Mouse (Mus musculus) limb, embryonic 13.5 days (tissue): Measurements from ENCODE around the gene Cd48. TPM values are rescaled to one million over a fixed set of nuclear protein-coding genes. Genes with fewer than 3 reads are reported as not detected.

Experiments used
- ATAC-seq: fragments of 200-750 bp; cut with Nextera tagmentation; 2 replicates; pipeline ENCODE4 v1.8.0; 2017; ENCODE audit warnings: low read depth, moderate number of reproducible peaks, moderate TSS enrichment; ENCODE audit not compliant: low FRiP score
- H3K27ac ChIP-seq: fragments of 300-500 bp; sonication (generic); 2 replicates; pipeline ENCODE4 v1.5.1; 2015; ENCODE audit warnings: inconsistent platforms, mild to moderate bottlenecking, moderate library complexity
- H3K27me3 ChIP-seq: fragments of 300-500 bp; sonication (generic); 2 replicates; pipeline ENCODE4 v1.6.1; 2015; ENCODE audit warnings: mild to moderate bottlenecking, inconsistent platforms
- H3K36me3 ChIP-seq: fragments of 300-500 bp; sonication (generic); 2 replicates; pipeline ENCODE4 v1.6.1; 2015; ENCODE audit warnings: inconsistent platforms, mild to moderate bottlenecking, moderate library complexity
- H3K4me1 ChIP-seq: fragments of 300-500 bp; sonication (generic); 2 replicates; pipeline ENCODE4 v1.6.1; 2015; ENCODE audit warnings: inconsistent platforms
- H3K4me2 ChIP-seq: fragments of 300-500 bp; sonication (generic); replicated peaks from 2 replicates; pipeline ENCODE4 v1.6.1; 2015; ENCODE audit warnings: inconsistent platforms, mild to moderate bottlenecking, moderate library complexity
- H3K4me3 ChIP-seq: fragments of 300-500 bp; sonication (generic); 2 replicates; pipeline ENCODE4 v1.5.1; 2015; ENCODE audit warnings: moderate library complexity, mild to moderate bottlenecking, inconsistent platforms
- H3K9ac ChIP-seq: fragments of 300-500 bp; sonication (generic); 2 replicates; pipeline ENCODE4 v1.6.1; 2015; ENCODE audit warnings: mild to moderate bottlenecking, inconsistent platforms
- H3K9me3 ChIP-seq: fragments of 300-500 bp; sonication (generic); 2 replicates; pipeline ENCODE4 v1.6.1; 2016; ENCODE audit warnings: inconsistent platforms
- WGBS: fragments of 180-500 bp; shearing (Covaris S2); methylation state at CpG from one replicate; pipeline ENCODE4 v1.1.7; 2015; 5-methylcytosine and 5-hydroxymethylcytosine counted together
- polyA plus RNA-seq: library from polyadenylated mRNA; unstranded; fragments of >200 nt; fragmentation: Nextera tagmentation; extraction: Ambion mirVana; gene quantifications from 2 replicates; pipeline ENCODE4 v1.2.1, GENCODE M21; 2015

The Cd48 gene
- 2.0 and 2.2 TPM in 2 replicates for polyA plus RNA-seq

GRCm38 (mm10) chr1:171681531-171682299 lies at the start of gene Cd48:
Cd48 (plus strand) TSS chr1:171682009.
- Histone ChIP-seq H3K27me3 (no peaks in the 10 kb centered on the region), H3K27ac (no peak within 1 kb of the TSS), H3K4me2 (no peak within 1 kb of the TSS), H3K4me3 (no peak within 1 kb of the TSS), H3K9me3 (no peaks in the 10 kb centered on the region), H3K36me3 (no peaks in the 10 kb centered on the region), H3K9ac (no peak within 1 kb of the TSS), H3K4me1 (no peaks in the 10 kb centered on the region)
- WGBS, result 86% methylated on average over 14 of the region's 14 CpGs
- no peak for ATAC-seq

DNA sequence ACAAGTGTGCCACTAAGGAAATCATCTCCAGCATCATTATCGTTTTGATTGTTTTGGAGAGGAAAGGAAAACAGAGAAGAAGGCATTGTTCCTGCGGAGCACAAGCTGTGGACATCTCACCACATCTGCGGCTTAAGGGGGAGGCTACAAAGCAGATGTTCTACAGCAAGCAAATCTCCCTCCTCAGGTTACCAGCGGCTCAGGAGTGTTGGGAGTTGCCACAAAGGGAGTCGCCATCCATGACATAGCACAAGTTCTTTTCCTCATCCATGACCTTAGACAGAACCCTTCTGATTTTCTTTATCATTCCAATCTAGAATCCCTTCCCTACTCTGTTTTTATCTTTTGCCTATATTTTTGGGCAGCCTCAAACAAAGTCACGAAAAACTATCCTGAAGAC lies 46.1 kb upstream of the Cd48 start:
- no peak overlapping the region for H3K4me2 ChIP-seq
- no peak overlapping the region for H3K27ac ChIP-seq
- H3K27me3 ChIP-seq, result no peaks in the 10 kb centered on the region
- H3K4me3 ChIP-seq, result no peak overlapping the region
- WGBS, result 47% methylated on average over 6 of the region's 6 CpGs
- no peak for ATAC-seq
- H3K4me1 ChIP-seq, result 0 out of 2 replicates have a peak, but pooled peaks cover 4% of the 10 kb centered on the region
- H3K9me3 ChIP-seq, result no peaks in the 10 kb centered on the region
- no peaks in the 10 kb centered on the region for H3K36me3 ChIP-seq
- H3K9ac ChIP-seq, result no peak overlapping the region

GRCm38 (mm10) chr1:171637101-171637500 lies 44.7 kb upstream of the Cd48 start:
- no peak overlapping the region for H3K9ac ChIP-seq
- H3K27ac ChIP-seq, result no peak overlapping the region
- H3K27me3 ChIP-seq, result no peaks in the 10 kb centered on the region
- no peaks in the 10 kb centered on the region for H3K36me3 ChIP-seq
- H3K4me2 ChIP-seq, result no peak overlapping the region
- 85% methylated on average over 8 of the region's 8 CpGs for WGBS
- no peaks in the 10 kb centered on the region for H3K9me3 ChIP-seq
- H3K4me3 ChIP-seq, result no peak overlapping the region
- no peaks in the 10 kb centered on the region for H3K4me1 ChIP-seq
- no peak for ATAC-seq

DNA sequence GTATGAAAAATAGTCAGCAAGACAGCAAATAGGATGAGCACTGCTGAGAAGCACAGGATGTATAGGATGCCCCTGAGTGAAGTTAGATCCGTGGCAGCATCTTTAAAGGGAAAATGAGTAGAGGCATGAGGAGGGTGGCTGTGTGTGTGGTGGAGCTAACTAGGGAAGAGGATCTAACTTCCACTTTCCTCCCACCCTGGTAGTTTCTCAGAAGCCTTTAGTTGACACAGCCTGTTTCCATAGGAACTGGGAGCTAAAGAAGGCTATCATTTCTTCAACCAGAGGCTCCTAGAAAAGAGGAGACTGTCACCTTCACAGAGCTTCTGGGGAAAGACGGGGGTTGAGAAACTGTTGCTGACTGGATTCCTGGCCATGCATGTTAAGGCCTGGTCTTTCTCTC lies 43.1 kb upstream of the Cd48 start:
- Histone ChIP-seq H3K9me3 (no peaks in the 10 kb centered on the region), H3K36me3 (no peaks in the 10 kb centered on the region), H3K27ac (no peak overlapping the region), H3K4me2 (no peak overlapping the region), H3K4me1 (no peaks in the 10 kb centered on the region), H3K27me3 (no peaks in the 10 kb centered on the region), H3K4me3 (no peak overlapping the region), H3K9ac (no peak overlapping the region)
- no peak for ATAC-seq
- 66% methylated on average over 2 of the region's 2 CpGs for WGBS

GRCm38 (mm10) chr1:171640796-171641195 lies 41.0 kb upstream of the Cd48 start:
- H3K4me2 ChIP-seq, result no peak overlapping the region
- no peaks in the 10 kb centered on the region for H3K9me3 ChIP-seq
- ATAC-seq, result no peak
- no peaks in the 10 kb centered on the region for H3K4me1 ChIP-seq
- H3K27me3 ChIP-seq, result no peaks in the 10 kb centered on the region
- 91% methylated on average over 6 of the region's 6 CpGs for WGBS
- no peak overlapping the region for H3K4me3 ChIP-seq
- H3K27ac ChIP-seq, result no peak overlapping the region
- H3K36me3 ChIP-seq, result no peaks in the 10 kb centered on the region
- no peak overlapping the region for H3K9ac ChIP-seq

GRCm38 (mm10) chr1:171643612-171644011 lies 38.2 kb upstream of the Cd48 start:
- Histone ChIP-seq H3K4me2 (no peak overlapping the region), H3K4me1 (no peaks in the 10 kb centered on the region), H3K36me3 (no peaks in the 10 kb centered on the region), H3K27me3 (no peaks in the 10 kb centered on the region), H3K9me3 (no peaks in the 10 kb centered on the region), H3K9ac (no peak overlapping the region), H3K27ac (no peak overlapping the region), H3K4me3 (no peak overlapping the region)
- ATAC-seq, result no peak
- 73% methylated on average over 7 of the region's 7 CpGs for WGBS

- Histone ChIP-seq H3K4me3 (no peak overlapping the region), H3K4me2 (no peak overlapping the region), H3K9me3 (no peaks in the 10 kb centered on the region), H3K4me1 (no peaks in the 10 kb centered on the region), H3K9ac (no peak overlapping the region), H3K27ac (no peak overlapping the region), H3K27me3 (no peaks in the 10 kb centered on the region), H3K36me3 (no peaks in the 10 kb centered on the region)
- no peak for ATAC-seq
- WGBS, result 61% methylated on average over 5 of the region's 5 CpGs
Measured at GRCm38 (mm10) chr1:171646429-171646940, 35.3 kb upstream of the Cd48 start.

GRCm38 (mm10) chr1:171647716-171648115 lies 34.1 kb upstream of the Cd48 start:
- H3K4me2 ChIP-seq, result no peak overlapping the region
- H3K4me3 ChIP-seq, result no peak overlapping the region
- WGBS, result 91% methylated on average over 5 of the region's 5 CpGs
- no peaks in the 10 kb centered on the region for H3K4me1 ChIP-seq
- no peak for ATAC-seq
- H3K9ac ChIP-seq, result no peak overlapping the region
- H3K9me3 ChIP-seq, result no peaks in the 10 kb centered on the region
- H3K27me3 ChIP-seq, result no peaks in the 10 kb centered on the region
- H3K27ac ChIP-seq, result no peak overlapping the region
- H3K36me3 ChIP-seq, result no peaks in the 10 kb centered on the region

DNA sequence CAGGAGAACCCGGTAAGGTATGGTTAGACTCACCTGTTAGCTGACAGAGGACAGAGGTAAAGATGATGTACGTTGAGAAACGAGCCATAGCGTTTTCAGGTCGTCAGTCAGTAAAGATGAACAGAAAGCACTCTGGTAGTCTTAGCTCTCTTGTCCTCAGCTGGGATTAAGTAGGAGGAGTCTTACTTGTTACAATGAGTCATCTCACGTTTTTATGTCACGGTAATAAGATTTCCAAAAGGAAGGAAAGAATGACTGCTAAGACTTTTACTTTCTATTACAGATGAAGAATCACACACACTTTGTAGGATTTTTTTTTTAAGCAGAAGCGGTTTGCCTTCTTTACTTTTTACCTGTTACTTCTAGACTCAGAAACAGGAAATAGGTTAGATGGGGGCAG lies 33.0 kb upstream of the Cd48 start:
- Histone ChIP-seq H3K4me3 (no peak overlapping the region), H3K9me3 (no peaks in the 10 kb centered on the region), H3K27me3 (no peaks in the 10 kb centered on the region), H3K36me3 (no peaks in the 10 kb centered on the region), H3K4me2 (no peak overlapping the region), H3K27ac (no peak overlapping the region), H3K9ac (no peak overlapping the region), H3K4me1 (no peaks in the 10 kb centered on the region)
- 75% methylated on average over 8 of the region's 8 CpGs for WGBS
- no peak for ATAC-seq

DNA sequence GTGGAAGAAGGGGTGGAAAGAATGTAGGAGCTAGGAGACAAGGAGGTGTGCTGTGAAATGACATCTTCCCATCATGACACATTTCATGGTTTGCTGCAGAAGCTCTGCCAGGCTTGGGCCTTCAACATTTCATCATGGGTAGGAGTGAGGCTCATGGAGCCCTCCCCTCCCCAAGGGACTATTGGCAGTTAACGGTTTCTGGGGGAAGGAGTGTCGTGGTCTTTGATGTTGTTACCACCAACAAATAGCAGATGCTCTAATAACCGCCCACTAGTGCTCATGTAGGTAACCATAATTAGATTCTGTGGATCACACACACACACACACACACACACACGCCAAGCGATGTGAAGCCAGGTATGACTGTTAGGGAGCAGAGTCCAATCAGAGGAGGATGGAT lies 29.1 kb upstream of the Cd48 start, which contains the start of gene Slamf7:
TSS of gene Slamf7 (minus strand) at position 302 of the 400 bp plus-strand sequence.
- Histone ChIP-seq H3K4me2 (no peak within 1 kb of the TSS), H3K9me3 (no peaks in the 10 kb centered on the region), H3K27ac (no peak within 1 kb of the TSS), H3K36me3 (no peaks in the 10 kb centered on the region), H3K4me3 (no peak within 1 kb of the TSS), H3K27me3 (no peaks in the 10 kb centered on the region), H3K4me1 (no peaks in the 10 kb centered on the region), H3K9ac (no peak within 1 kb of the TSS)
- no peak for ATAC-seq
- WGBS, result 79% methylated on average over 5 of the region's 5 CpGs

GRCm38 (mm10) chr1:171658561-171658991 lies 23.2 kb upstream of the Cd48 start:
- Histone ChIP-seq H3K36me3 (no peaks in the 10 kb centered on the region), H3K4me2 (no peak overlapping the region), H3K9me3 (no peaks in the 10 kb centered on the region), H3K27ac (no peak overlapping the region), H3K4me3 (no peak overlapping the region), H3K4me1 (no peaks in the 10 kb centered on the region), H3K9ac (no peak overlapping the region), H3K27me3 (no peaks in the 10 kb centered on the region)
- ATAC-seq, result no peak
- WGBS, result 74% methylated on average over 5 of the region's 5 CpGs

DNA sequence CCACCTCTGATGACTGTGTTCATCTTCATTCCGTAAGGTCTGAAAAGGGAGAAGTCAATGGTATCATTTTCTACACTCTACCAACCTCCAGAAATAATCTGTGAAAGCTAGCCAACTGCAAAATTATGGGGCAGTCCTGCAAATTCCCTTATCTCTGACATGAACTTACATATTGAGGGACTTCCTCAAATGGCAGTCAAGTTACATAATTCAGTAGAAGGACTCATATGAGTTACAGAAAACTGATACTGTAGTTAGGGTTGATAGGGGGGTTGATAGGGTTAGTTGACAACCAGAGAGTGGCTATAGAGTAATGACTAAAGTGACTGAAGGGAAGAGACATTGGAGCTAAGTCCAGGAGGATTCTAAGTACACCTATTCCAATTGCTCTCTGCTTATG lies 21.4 kb upstream of the Cd48 start:
- H3K27ac ChIP-seq, result no peak overlapping the region
- 95% methylated on average over 1 of the region's 1 CpGs for WGBS
- H3K27me3 ChIP-seq, result no peaks in the 10 kb centered on the region
- no peak for ATAC-seq
- no peak overlapping the region for H3K4me3 ChIP-seq
- H3K9me3 ChIP-seq, result no peaks in the 10 kb centered on the region
- no peak overlapping the region for H3K9ac ChIP-seq
- H3K36me3 ChIP-seq, result no peaks in the 10 kb centered on the region
- no peaks in the 10 kb centered on the region for H3K4me1 ChIP-seq
- H3K4me2 ChIP-seq, result no peak overlapping the region

DNA sequence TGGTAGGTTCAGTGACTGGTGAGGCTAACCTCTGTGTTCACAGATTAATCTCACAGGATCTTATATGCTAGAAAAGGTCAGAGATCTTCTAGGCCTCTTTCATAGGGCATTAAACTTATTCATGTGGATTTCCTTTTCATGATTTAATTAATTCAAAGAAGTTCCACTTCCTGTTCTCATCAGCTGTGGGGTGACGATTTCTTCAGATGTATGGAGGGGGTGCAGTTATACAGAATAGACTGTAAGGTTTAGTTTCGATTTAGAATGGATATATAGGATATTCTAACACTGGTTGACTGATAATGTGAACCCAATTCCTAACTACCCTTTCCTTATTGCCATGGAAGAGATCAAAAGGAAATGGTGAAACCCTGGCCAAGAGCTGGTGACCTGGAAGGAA lies 20.3 kb upstream of the Cd48 start:
- H3K9me3 ChIP-seq, result no peaks in the 10 kb centered on the region
- no peak for ATAC-seq
- H3K4me3 ChIP-seq, result no peak overlapping the region
- 71% methylated on average over 2 of the region's 2 CpGs for WGBS
- H3K4me1 ChIP-seq, result no peaks in the 10 kb centered on the region
- H3K27ac ChIP-seq, result no peak overlapping the region
- no peaks in the 10 kb centered on the region for H3K36me3 ChIP-seq
- H3K27me3 ChIP-seq, result no peaks in the 10 kb centered on the region
- H3K9ac ChIP-seq, result no peak overlapping the region
- H3K4me2 ChIP-seq, result no peak overlapping the region
